Mouse (Mus musculus): ENCODE results near the gene Trmt6. TPM values are rescaled to one million over a fixed set of nuclear protein-coding genes. Genes with fewer than 3 reads are reported as not detected.

Gene Trmt6
- polyA plus RNA-seq, 1 experiment from 2014 or later: 30.8 TPM

DNA sequence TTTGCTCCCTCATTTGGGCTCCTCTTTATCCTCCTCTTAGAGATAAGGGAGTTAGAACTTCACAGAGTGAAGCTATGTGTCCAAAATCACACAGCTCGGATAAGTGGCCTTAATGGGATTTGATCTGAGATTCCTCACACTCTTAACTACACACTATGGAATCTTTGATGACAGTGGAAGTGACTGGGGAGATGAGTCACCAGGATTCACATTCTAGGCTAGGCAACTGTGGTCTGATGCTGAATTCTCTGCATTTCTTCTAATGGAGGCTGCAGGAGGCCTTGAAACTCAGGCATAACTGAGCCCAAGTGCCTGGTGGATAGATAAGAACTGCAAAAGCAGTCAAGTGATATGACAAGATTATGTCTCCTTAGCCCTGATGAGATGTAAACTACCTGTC, 45.0 kb downstream of the Trmt6 start:
- H3K9me3 ChIP-seq (ENCODE audit: control insufficient read depth, low read length): no peaks in the 10 kb centered on the region
- no peaks in the 10 kb centered on the region for H3K4me1 ChIP-seq (ENCODE audit: control insufficient read depth, insufficient read depth, low read length)
- H3K27ac ChIP-seq (ENCODE audit: low read depth, low read length): no peak overlapping the region
- 76% methylated on average over 1 of the region's 1 CpGs for WGBS
- H3K27me3 ChIP-seq (ENCODE audit: control insufficient read depth, insufficient read depth, low read length): no peaks in the 10 kb centered on the region
- H3K4me2 ChIP-seq (ENCODE audit: low read depth): no peak overlapping the region
- H3K9ac ChIP-seq (ENCODE audit: low read length): no peak overlapping the region
- no peak overlapping the region for H3K4me3 ChIP-seq (ENCODE audit: low read depth, low read length)
- ATAC-seq (ENCODE audit: insufficient read depth, low FRiP score, low TSS enrichment): no peak
- no peak for DNase-seq (ENCODE audit: low spot score)
- H3K36me3 ChIP-seq (ENCODE audit: control insufficient read depth, insufficient read depth, low read length): no peaks in the 10 kb centered on the region

DNA sequence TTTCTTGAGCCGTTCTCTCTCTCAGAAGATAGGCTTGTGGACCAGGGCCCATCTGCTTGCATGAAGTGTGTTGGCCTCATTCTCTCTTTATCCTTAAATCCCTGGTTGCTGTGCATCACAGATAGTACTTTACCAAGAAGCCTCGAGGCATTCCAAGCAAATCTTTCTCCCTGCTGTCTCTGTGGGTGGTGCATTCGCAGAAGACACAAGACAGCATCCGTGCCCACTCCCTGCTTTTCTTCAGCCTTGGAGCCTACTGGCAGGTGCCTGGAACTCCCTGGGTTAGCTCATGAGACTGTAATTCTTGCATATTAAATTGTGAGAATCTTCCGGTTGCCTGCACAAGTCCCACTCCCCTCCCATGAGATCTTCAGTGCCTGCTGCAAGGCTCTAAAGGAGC, 57.9 kb downstream of the Trmt6 start:
- no peak overlapping the region for H3K4me2 ChIP-seq (ENCODE audit: low read depth)
- DNase-seq (ENCODE audit: low spot score): no peak
- 75% methylated on average over 5 of the region's 5 CpGs for whole genome bisulfite sequencing

More for the DNA sequence above, 57.9 kb downstream of the Trmt6 start:
- Histone ChIP-seq H3K36me3 (ENCODE audit: control insufficient read depth, insufficient read depth, low read length) (no peaks in the 10 kb centered on the region), H3K9ac (ENCODE audit: low read length) (no peak overlapping the region), H3K4me3 (ENCODE audit: low read depth, low read length) (no peak overlapping the region), H3K9me3 (ENCODE audit: control insufficient read depth, low read length) (no peaks in the 10 kb centered on the region), H3K27me3 (ENCODE audit: control insufficient read depth, insufficient read depth, low read length) (no peaks in the 10 kb centered on the region), H3K27ac (ENCODE audit: low read depth, low read length) (no peak overlapping the region), H3K4me1 (ENCODE audit: control insufficient read depth, insufficient read depth, low read length) (no peaks in the 10 kb centered on the region)
- no peak for ATAC-seq (ENCODE audit: insufficient read depth, low FRiP score, low TSS enrichment)

Other genes starting within 250 kb of the Trmt6 start
- 44.5 and 47.0 TPM in 2 replicates for gene Gpcpd1, start 228.3 kb downstream of the Trmt6 start, polyA plus RNA-seq (2014; fragmentation: Nextera tagmentation; extraction: Ambion mirVana)
- gene Shld1, start 129.1 kb downstream of the Trmt6 start, polyA plus RNA-seq (2014; fragmentation: Nextera tagmentation; extraction: Ambion mirVana): 18.6 and 24.0 TPM in 2 replicates
- 14.5 and 15.9 TPM in 2 replicates for gene Chgb, start 34.8 kb downstream of the Trmt6 start, polyA plus RNA-seq (2014; fragmentation: Nextera tagmentation; extraction: Ambion mirVana)
- 19.3 and 21.4 TPM in 2 replicates for gene Mcm8, start 86 bp upstream of the Trmt6 start, polyA plus RNA-seq (2014; fragmentation: Nextera tagmentation; extraction: Ambion mirVana)
- 25.6 and 27.9 TPM in 2 replicates for gene Crls1, start 30.6 kb upstream of the Trmt6 start, polyA plus RNA-seq (2014; fragmentation: Nextera tagmentation; extraction: Ambion mirVana)
- 0.21 and 0.24 TPM in 2 replicates for gene Lrrn4, start 64.8 kb upstream of the Trmt6 start, polyA plus RNA-seq (2014; fragmentation: Nextera tagmentation; extraction: Ambion mirVana)
- 4.4 and 5.1 TPM in 2 replicates for gene Fermt1, start 129.9 kb upstream of the Trmt6 start, polyA plus RNA-seq (2014; fragmentation: Nextera tagmentation; extraction: Ambion mirVana)